ENCODE assay signal across 22 mouse cellular contexts in genomic region chr3:96230404-96230803, GRCm38 (mm10). TPM values are rescaled to one million over a fixed set of nuclear protein-coding genes. Genes with fewer than 3 reads are reported as not detected.
DNase-seq lines count a peak whose midpoint lies in the region; ATAC-seq lines count a peak whose summit lies in the region.
"Had no signal": no experiment of that assay in that cellular context is flagged by ENCODE, and none has a peak within 500 bp of the region (broad histone marks: within the 10 kb centered on the region; RNA-seq: fewer than 3 reads in every experiment).

No protein-coding gene starts in this region.

- peaks cover 17% of the 10 kb centered on the region; the same call in 1 of the 2 replicates for H3K4me1 ChIP-seq in kidney, embryonic 16.5 days (ENCODE audit: insufficient read depth, low read length)
- H3K4me1 ChIP-seq: embryonic facial prominence, embryonic 12.5 days had no signal

- no peaks in the 10 kb centered on the region for H3K27me3 ChIP-seq in kidney, embryonic 16.5 days (ENCODE audit: insufficient read depth, low read length)
- H3K27me3 ChIP-seq: embryonic facial prominence, embryonic 12.5 days; forebrain, embryonic 13.5 days; forebrain, embryonic 15.5 days had no signal

- 76% methylated on average over 2 of the region's 2 CpGs for WGBS in kidney, embryonic 16.5 days

- 0 out of 2 replicates have a peak, but pooled peaks have one; percentile 33 for ATAC-seq in common myeloid progenitor, adult 5-6 weeks (replicated peaks; ENCODE audit: low read depth, poor library complexity, severe bottlenecking)
- peak; percentile 53 for ATAC-seq in megakaryocyte, adult 5-6 weeks (ENCODE audit: poor library complexity, severe bottlenecking)
- ATAC-seq in monocyte, adult 5-6 weeks (replicated peaks; ENCODE audit: insufficient number of reproducible peaks, low FRiP score, low TSS enrichment, poor library complexity, severe bottlenecking): peak; percentile 57; the same call in 1 of the 2 replicates
- no peak for ATAC-seq in kidney, embryonic 16.5 days (ENCODE audit: low FRiP score, low TSS enrichment)
- ATAC-seq in inflammation-experienced regulatory T-cells, adult 6 months: no peak
- ATAC-seq: CD4-positive, CD25-positive, alpha-beta regulatory T cell, adult 4 months; forebrain, embryonic 13.5 days; forebrain, embryonic 15.5 days; forebrain, postnatal 0 days had no signal

- H3K4me3 ChIP-seq in kidney, embryonic 16.5 days (ENCODE audit: low read length): no peak overlapping the region
- H3K4me3 ChIP-seq: embryonic facial prominence, embryonic 10.5 days; embryonic facial prominence, embryonic 12.5 days; forebrain, embryonic 13.5 days; forebrain, embryonic 15.5 days had no signal

- H3K9me3 ChIP-seq in kidney, embryonic 16.5 days (ENCODE audit: low read length): no peaks in the 10 kb centered on the region
- H3K9me3 ChIP-seq: embryonic facial prominence, embryonic 10.5 days; embryonic facial prominence, embryonic 12.5 days; forebrain, embryonic 13.5 days; forebrain, embryonic 15.5 days had no signal

- peak; percentile 89 for DNase-seq in heart, adult 11 months
- no peak for DNase-seq in heart, adult 9 months (ENCODE audit: low spot score in 2 of 2)
- no peak for DNase-seq in thymus, postnatal 36 days
- DNase-seq: adrenal gland, postnatal 10 days; adrenal gland, postnatal 25 days; B cell, adult 2 months; cerebellum, adult 11-12 months; cerebellum, adult 2 months; cerebellum, adult 9-10 months; cerebellum, postnatal 10 days; cerebellum, postnatal 25 days; forebrain, postnatal 0 days had no signal

- no peaks in the 10 kb centered on the region for H3K36me3 ChIP-seq in kidney, embryonic 16.5 days (ENCODE audit: insufficient read depth, low read length)
- H3K36me3 ChIP-seq: embryonic facial prominence, embryonic 10.5 days; embryonic facial prominence, embryonic 12.5 days; forebrain, embryonic 15.5 days had no signal

- no peak overlapping the region for H3K27ac ChIP-seq in kidney, embryonic 16.5 days (ENCODE audit: low read length)
- H3K27ac ChIP-seq: embryonic facial prominence, embryonic 10.5 days; embryonic facial prominence, embryonic 12.5 days; forebrain, embryonic 13.5 days; forebrain, embryonic 15.5 days had no signal

- no peak overlapping the region for H3K9ac ChIP-seq in kidney, embryonic 16.5 days (replicated peaks; ENCODE audit: low read length)
- H3K9ac ChIP-seq: embryonic facial prominence, embryonic 12.5 days; forebrain, embryonic 13.5 days; forebrain, embryonic 15.5 days; forebrain, postnatal 0 days had no signal

- no peak overlapping the region for H3K4me2 ChIP-seq in kidney, embryonic 16.5 days (replicated peaks; ENCODE audit: low read depth, low read length)
- H3K4me2 ChIP-seq: embryonic facial prominence, embryonic 12.5 days; forebrain, embryonic 13.5 days; forebrain, embryonic 15.5 days had no signal

RNA-seq across cellular contexts. Expression of gene Hist2h3c2, which starts 8.5 kb away (rescaled TPM):
- total RNA-seq in common myeloid progenitor, adult 5-6 weeks (2017): 96.1 and 129 TPM in 2 replicates
- total RNA-seq in megakaryocyte, adult 5-6 weeks (2015): 319 and 351 TPM in 2 replicates
- 146 and 157 TPM in 2 replicates for total RNA-seq in megakaryocyte, adult 5-6 weeks (2017)
- total RNA-seq in monocyte, adult 5-6 weeks (2017): 1.5 to 1.6 TPM in 2 of 3 replicates, not detected in the other
- polyA plus RNA-seq in kidney, embryonic 16.5 days (2015; fragmentation: Nextera tagmentation; extraction: Ambion mirVana): 3.1 and 3.7 TPM in 2 replicates
- polyA plus RNA-seq in inflammation-experienced regulatory T-cells, adult 6 months (2017; shearing (Covaris generic)): 1 to 10 TPM in 1 of 3 experiments, not detected in 2; 1.5 TPM
- polyA plus RNA-seq: CD4-positive, CD25-positive, alpha-beta regulatory T cell, adult 4 months had no signal

RNA-seq across cellular contexts. Expression of gene Hist2h2be, which starts 9.5 kb away (rescaled TPM):
- total RNA-seq in common myeloid progenitor, adult 5-6 weeks (2017): 6.6 and 8.3 TPM in 2 replicates
- 10.2 and 11.9 TPM in 2 replicates for total RNA-seq in megakaryocyte, adult 5-6 weeks (2015)
- total RNA-seq in megakaryocyte, adult 5-6 weeks (2017): 14.8 and 14.9 TPM in 2 replicates
- total RNA-seq in monocyte, adult 5-6 weeks (2017): 2.5 to 12.5 TPM (median 3.6 TPM) in 3 replicates
- 11.1 and 16.9 TPM in 2 replicates for polyA plus RNA-seq in kidney, embryonic 16.5 days (2015; fragmentation: Nextera tagmentation; extraction: Ambion mirVana)
- polyA plus RNA-seq in inflammation-experienced regulatory T-cells, adult 6 months (2017; shearing (Covaris generic)): 1 to 10 TPM in 2 of 3 experiments, under 1 TPM in 1; 0.38 to 2.2 (median 2.0) TPM

RNA-seq across cellular contexts. Expression of gene Hist2h2aa2, which starts 9.7 kb away (rescaled TPM):
- 1,358 and 3,626 TPM in 2 replicates for total RNA-seq in common myeloid progenitor, adult 5-6 weeks (2017)
- total RNA-seq in megakaryocyte, adult 5-6 weeks (2015): 98.2 and 115 TPM in 2 replicates
- total RNA-seq in megakaryocyte, adult 5-6 weeks (2017): not detected in 2 replicates
- 492 to 498 TPM (median 493 TPM) in 3 replicates for total RNA-seq in monocyte, adult 5-6 weeks (2017)
- 46.3 and 49.3 TPM in 2 replicates for polyA plus RNA-seq in kidney, embryonic 16.5 days (2015; fragmentation: Nextera tagmentation; extraction: Ambion mirVana)
- polyA plus RNA-seq in inflammation-experienced regulatory T-cells, adult 6 months (2017; shearing (Covaris generic)): 100 to 1,000 TPM in 1 of 3 experiments, 10 to 100 TPM in 2; 36.1 to 104 (median 53.6) TPM

RNA-seq across cellular contexts. Expression of gene Hist2h2ac, which starts 9.7 kb away (rescaled TPM):
- total RNA-seq in common myeloid progenitor, adult 5-6 weeks (2017): 2,555 and 2,638 TPM in 2 replicates
- total RNA-seq in megakaryocyte, adult 5-6 weeks (2015): 43.3 and 49.5 TPM in 2 replicates
- total RNA-seq in megakaryocyte, adult 5-6 weeks (2017): 3,888 and 4,875 TPM in 2 replicates
- 169 to 362 TPM (median 289 TPM) in 3 replicates for total RNA-seq in monocyte, adult 5-6 weeks (2017)
- polyA plus RNA-seq in kidney, embryonic 16.5 days (2015; fragmentation: Nextera tagmentation; extraction: Ambion mirVana): 7.0 and 7.5 TPM in 2 replicates
- polyA plus RNA-seq in inflammation-experienced regulatory T-cells, adult 6 months (2017; shearing (Covaris generic)): 10 to 100 TPM in 1 of 3 experiments, 1 to 10 TPM in 2; 7.4 to 11.6 (median 8.1) TPM

RNA-seq across cellular contexts. Expression of gene Hist2h2ab, which starts 10.7 kb away (rescaled TPM):
- 81.8 and 97.7 TPM in 2 replicates for total RNA-seq in common myeloid progenitor, adult 5-6 weeks (2017)
- 6.0 and 6.9 TPM in 2 replicates for total RNA-seq in megakaryocyte, adult 5-6 weeks (2015)
- 70.6 and 78.2 TPM in 2 replicates for total RNA-seq in megakaryocyte, adult 5-6 weeks (2017)
- 11.5 to 28.2 TPM (median 14.2 TPM) in 3 replicates for total RNA-seq in monocyte, adult 5-6 weeks (2017)
- polyA plus RNA-seq in kidney, embryonic 16.5 days (2015; fragmentation: Nextera tagmentation; extraction: Ambion mirVana): 0.87 TPM in 1 of 2 replicates, not detected in the other
- polyA plus RNA-seq in inflammation-experienced regulatory T-cells, adult 6 months (2017; shearing (Covaris generic)): 1 to 10 TPM in 1 of 3 experiments, not detected in 2; 1.4 TPM
- polyA plus RNA-seq: CD4-positive, CD25-positive, alpha-beta regulatory T cell, adult 4 months; forebrain, postnatal 0 days had no signal

Comparison
In these comparisons a context has a peak if more than half of its experiments do, and no peak if none do; other contexts are left out.
1. ATAC-seq: peak in common myeloid progenitor, adult 5-6 weeks (single experiment), megakaryocyte, adult 5-6 weeks (single experiment) and monocyte, adult 5-6 weeks (single experiment); none in kidney, embryonic 16.5 days (single experiment) and inflammation-experienced regulatory T-cells, adult 6 months (single experiment).
2. RNA of gene Hist2h3c2, which starts 8.5 kb away (total RNA-seq): 146 to 351 TPM in megakaryocyte, adult 5-6 weeks and 96.1 to 129 TPM in common myeloid progenitor, adult 5-6 weeks; 1.5 to 1.6 TPM in monocyte, adult 5-6 weeks; every median in the first group is over 10 times any median in the second.